Mouse (Mus musculus) G1E (cell line): ENCODE measurements around the gene Fmnl1.

Source experiments
- CTCF ChIP-seq: IDR thresholded peaks from 2 replicates; pipeline ENCODE4 v1.5.1; 2012; ENCODE audit warnings: low read depth, low read length, inconsistent platforms, mixed read lengths
- GATA1 ChIP-seq: IDR thresholded peaks from 2 replicates; pipeline ENCODE4 v1.6.1; 2012; ENCODE audit warnings: borderline replicate concordance, low read length, inconsistent platforms, mixed read lengths
- POLR2AphosphoS5 ChIP-seq: IDR thresholded peaks from 2 replicates; pipeline ENCODE4 v1.6.1; 2012; ENCODE audit warnings: low read depth, low read length, inconsistent platforms; ENCODE audit not compliant: insufficient replicate concordance
- TAL1 ChIP-seq: conservative IDR thresholded peaks from 2 replicates; pipeline ENCODE4 v1.6.1; 2012; ENCODE audit warnings: low read depth, low read length, inconsistent platforms, mixed read lengths

DNA sequence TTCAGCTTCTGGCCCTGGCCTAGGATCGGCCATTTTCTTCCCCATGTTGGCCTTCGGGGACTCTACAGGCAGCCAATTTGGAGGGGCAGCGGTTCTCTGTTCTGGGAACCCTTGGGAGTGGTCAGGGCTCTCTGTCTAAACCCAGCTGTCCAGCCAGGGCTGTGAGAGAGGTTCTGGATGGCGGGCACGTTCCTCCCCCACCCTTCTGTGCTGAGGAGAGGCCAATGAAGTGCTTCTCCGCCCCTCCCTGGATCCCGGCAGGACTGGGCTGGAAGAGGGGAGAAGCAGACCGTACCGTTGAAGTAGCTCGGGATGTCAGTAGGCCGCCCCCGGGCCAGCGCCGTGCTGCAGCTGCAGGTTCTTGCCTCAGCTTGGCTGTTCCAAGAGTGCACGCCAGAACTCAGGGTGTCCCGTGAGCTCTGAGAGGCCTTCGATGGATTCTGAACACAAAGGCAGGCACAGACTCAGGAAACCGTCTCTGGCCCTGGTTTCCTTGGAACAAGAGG, 53.1 kb downstream of the Fmnl1 start:
- TF ChIP-seq CTCF, result no peak
- TF ChIP-seq POLR2AphosphoS5, result no peak
- TF ChIP-seq TAL1, result no peak
- TF ChIP-seq GATA1, result no peak
